Mouse (Mus musculus): ENCODE data around the gene Nufip2. TPM values are rescaled to one million over a fixed set of nuclear protein-coding genes. Genes with fewer than 3 reads are reported as not detected.
A peak's percentile ranks its signal among the peaks of the same experiment; 100 is the strongest.
"Not testable (repeated sequence)": the region's sequence is repeated elsewhere in the genome, so short reads cannot be mapped to it uniquely, and the experiment has no call there.

Nufip2 gene
- total RNA-seq (2017), result 80.2 and 84.7 TPM in 2 replicates

GRCm38 (mm10) chr11:77685383-77686265, at the start of gene Nufip2:
Nufip2 (plus strand) TSS chr11:77686155.
- ATAC-seq (replicated peaks; ENCODE audit: low read depth, poor library complexity, severe bottlenecking), result peak; percentile 96

- ATAC-seq (replicated peaks; ENCODE audit: low read depth, poor library complexity, severe bottlenecking), result no peak
These were observed 44.6 kb upstream of the Nufip2 start for GRCm38 (mm10) chr11:77641390-77641789.

- ATAC-seq (replicated peaks; ENCODE audit: low read depth, poor library complexity, severe bottlenecking), result no peak
These were observed 40.5 kb upstream of the Nufip2 start for GRCm38 (mm10) chr11:77645481-77645880.

- ATAC-seq (replicated peaks; ENCODE audit: low read depth, poor library complexity, severe bottlenecking), result no peak
These were observed 37.1 kb upstream of the Nufip2 start for GRCm38 (mm10) chr11:77648878-77649277.

- no peak for ATAC-seq (replicated peaks; ENCODE audit: low read depth, poor library complexity, severe bottlenecking)
These were observed 33.5 kb upstream of the Nufip2 start for GRCm38 (mm10) chr11:77652484-77652883.

GRCm38 (mm10) chr11:77653406-77654190, 32.4 kb upstream of the Nufip2 start:
- not testable (repeated sequence) for ATAC-seq (replicated peaks; ENCODE audit: low read depth, poor library complexity, severe bottlenecking)

- no peak for ATAC-seq (replicated peaks; ENCODE audit: low read depth, poor library complexity, severe bottlenecking)
These were observed 26.0 kb upstream of the Nufip2 start for GRCm38 (mm10) chr11:77659986-77660385.

- ATAC-seq (replicated peaks; ENCODE audit: low read depth, poor library complexity, severe bottlenecking), result no peak
These were observed 22.3 kb upstream of the Nufip2 start for GRCm38 (mm10) chr11:77663639-77664038.

GRCm38 (mm10) chr11:77664046-77664445, 21.9 kb upstream of the Nufip2 start:
- ATAC-seq (replicated peaks; ENCODE audit: low read depth, poor library complexity, severe bottlenecking), result no peak

- ATAC-seq (replicated peaks; ENCODE audit: low read depth, poor library complexity, severe bottlenecking), result not testable (repeated sequence)
These were observed 20.6 kb upstream of the Nufip2 start for GRCm38 (mm10) chr11:77665384-77665783.

GRCm38 (mm10) chr11:77666766-77667165, 19.2 kb upstream of the Nufip2 start:
- ATAC-seq (replicated peaks; ENCODE audit: low read depth, poor library complexity, severe bottlenecking), result not testable (repeated sequence)

GRCm38 (mm10) chr11:77672746-77673145, 13.2 kb upstream of the Nufip2 start:
- no peak for ATAC-seq (replicated peaks; ENCODE audit: low read depth, poor library complexity, severe bottlenecking)

GRCm38 (mm10) chr11:77673428-77673991, 12.4 kb upstream of the Nufip2 start:
- no peak for ATAC-seq (replicated peaks; ENCODE audit: low read depth, poor library complexity, severe bottlenecking)

GRCm38 (mm10) chr11:77680018-77680417, 5.9 kb upstream of the Nufip2 start:
- no peak for ATAC-seq (replicated peaks; ENCODE audit: low read depth, poor library complexity, severe bottlenecking)

GRCm38 (mm10) chr11:77684896-77685295, 1.1 kb upstream of the Nufip2 start:
- ATAC-seq (replicated peaks; ENCODE audit: low read depth, poor library complexity, severe bottlenecking), result no peak

- no peak for ATAC-seq (replicated peaks; ENCODE audit: low read depth, poor library complexity, severe bottlenecking)
These were observed 438 bp downstream of the Nufip2 start for GRCm38 (mm10) chr11:77686346-77686840.

- ATAC-seq (replicated peaks; ENCODE audit: low read depth, poor library complexity, severe bottlenecking), result no peak
These were observed 1.0 kb downstream of the Nufip2 start for GRCm38 (mm10) chr11:77686841-77687540.

GRCm38 (mm10) chr11:77687541-77688131, 1.7 kb downstream of the Nufip2 start:
- ATAC-seq (replicated peaks; ENCODE audit: low read depth, poor library complexity, severe bottlenecking), result no peak

GRCm38 (mm10) chr11:77693026-77693425, 7.1 kb downstream of the Nufip2 start:
- no peak for ATAC-seq (replicated peaks; ENCODE audit: low read depth, poor library complexity, severe bottlenecking)

GRCm38 (mm10) chr11:77697232-77697631, 11.3 kb downstream of the Nufip2 start:
- no peak for ATAC-seq (replicated peaks; ENCODE audit: low read depth, poor library complexity, severe bottlenecking)
